Mouse (Mus musculus): ENCODE measurements around the gene Dst. TPM values are rescaled to one million over a fixed set of nuclear protein-coding genes. Genes with fewer than 3 reads are reported as not detected.

Gene Dst
- total and polyA plus RNA-seq, 2 experiments from 2014 or later = 23.1 to 134 TPM

DNA sequence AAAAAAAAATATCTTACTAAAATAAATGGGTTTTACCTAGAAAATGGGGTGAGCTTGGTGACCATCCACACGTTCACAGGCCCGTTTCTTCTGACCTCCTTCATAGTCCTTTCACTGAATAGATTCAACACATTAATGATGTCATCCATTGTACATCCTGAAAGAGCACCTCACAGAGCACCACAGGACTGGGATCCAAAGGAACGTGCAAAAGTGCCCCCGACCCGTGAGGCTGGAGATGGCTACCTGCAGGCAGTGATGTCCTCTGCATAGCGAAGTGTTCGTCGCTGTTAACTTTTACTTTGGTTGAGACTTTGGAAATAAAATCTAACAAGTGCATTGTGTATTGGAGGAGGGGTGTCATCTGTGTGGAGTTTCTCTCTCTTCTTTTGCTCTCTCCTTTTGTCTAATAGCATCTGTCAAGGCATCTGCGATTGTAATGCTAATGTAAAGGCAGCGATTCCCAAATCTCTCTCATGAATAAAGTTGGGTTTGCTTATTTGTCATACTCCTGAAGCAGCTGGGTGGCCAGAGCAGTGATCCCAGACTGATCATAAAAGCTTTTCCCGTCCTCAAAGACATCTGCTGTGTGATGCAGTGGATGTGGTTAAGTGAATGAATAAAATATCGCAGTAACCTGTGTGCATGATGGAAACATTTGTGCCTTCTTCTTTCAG, 275.4 kb downstream of the Dst start:
- H3K4me1 ChIP-seq (ENCODE audit: insufficient read depth) = 0 out of 2 replicates have a peak, but pooled peaks cover 5% of the 10 kb centered on the region
- no peak overlapping the region for H3K4me3 ChIP-seq (ENCODE audit: low read depth, low read length)
- H3K4me2 ChIP-seq (ENCODE audit: low read depth) = no peak overlapping the region
- H3K9me3 ChIP-seq (ENCODE audit: low read length) = no peaks in the 10 kb centered on the region
- ATAC-seq (peak; percentile 26), DNase-seq (no peak)
- 45% methylated on average over 12 of the region's 12 CpGs for WGBS
- no peak overlapping the region for H3K27ac ChIP-seq (ENCODE audit: low read depth, low read length)
- no peak for TF ChIP-seq CTCF (IDR thresholded peaks at IDR 0.05; ENCODE audit: low read depth)
- no peak overlapping the region for H3K9ac ChIP-seq
- no peaks in the 10 kb centered on the region for H3K27me3 ChIP-seq (ENCODE audit: insufficient read depth, low read length)
- H3K36me3 ChIP-seq (ENCODE audit: insufficient read depth) = peaks cover 39% of the 10 kb centered on the region

DNA sequence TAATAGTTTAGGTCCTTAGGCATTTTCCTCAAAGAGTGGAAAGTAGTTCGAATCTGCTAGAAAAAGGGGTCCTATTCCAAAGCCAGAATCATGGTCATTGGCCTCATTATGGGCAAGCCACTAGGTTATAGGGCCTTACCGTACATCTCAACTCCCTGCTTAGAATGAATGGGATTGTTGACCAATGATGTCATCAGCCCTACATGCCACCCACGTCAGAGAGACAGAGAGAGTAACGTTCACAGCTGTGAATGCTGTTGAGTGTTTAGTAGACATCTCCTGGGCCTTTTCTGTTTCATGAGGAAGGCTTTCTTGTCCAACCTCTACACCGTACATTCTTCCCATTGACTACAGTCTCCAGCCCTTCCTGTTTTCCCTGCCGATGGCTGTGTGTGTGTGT, 276.2 kb downstream of the Dst start:
- no peak overlapping the region for H3K27ac ChIP-seq (ENCODE audit: low read depth, low read length)
- no peak overlapping the region for H3K4me3 ChIP-seq (ENCODE audit: low read depth, low read length)
- 49% methylated on average over 6 of the region's 6 CpGs for WGBS
- no peak overlapping the region for H3K4me2 ChIP-seq (ENCODE audit: low read depth)
- no peaks in the 10 kb centered on the region for H3K27me3 ChIP-seq (ENCODE audit: insufficient read depth, low read length)
- H3K9me3 ChIP-seq (ENCODE audit: low read length) = no peaks in the 10 kb centered on the region
- no peak for ATAC-seq
- H3K36me3 ChIP-seq (ENCODE audit: insufficient read depth) = peaks cover 44% of the 10 kb centered on the region
- no peak for TF ChIP-seq CTCF (IDR thresholded peaks at IDR 0.05; ENCODE audit: low read depth)
- DNase-seq = no peak
- 0 out of 2 replicates have a peak, but pooled peaks cover 5% of the 10 kb centered on the region for H3K4me1 ChIP-seq (ENCODE audit: insufficient read depth)
- H3K9ac ChIP-seq = no peak overlapping the region

DNA sequence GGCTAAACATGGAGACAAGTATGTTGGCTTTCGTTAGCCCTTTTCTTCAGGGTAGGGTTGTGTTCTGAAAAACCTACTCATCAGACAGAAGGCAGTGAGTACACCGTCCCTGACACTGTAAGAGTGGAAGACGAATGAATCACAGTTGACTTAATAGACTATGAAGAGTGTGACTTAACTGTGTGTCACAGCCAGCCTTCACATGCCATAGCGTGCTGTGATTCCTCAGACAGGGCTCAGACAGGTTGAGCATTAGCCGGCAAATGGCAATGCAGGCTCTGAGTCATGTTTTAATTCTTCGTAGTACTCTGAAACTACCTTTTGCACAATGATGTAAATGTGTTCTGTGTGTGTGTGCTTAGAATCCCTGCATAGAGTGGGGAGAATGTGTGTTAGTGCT, 278.0 kb downstream of the Dst start:
- WGBS = 85% methylated on average over 6 of the region's 6 CpGs
- DNase-seq = no peak
- Histone ChIP-seq H3K4me2 (ENCODE audit: low read depth) (no peak overlapping the region), H3K27me3 (ENCODE audit: insufficient read depth, low read length) (no peaks in the 10 kb centered on the region), H3K9ac (no peak overlapping the region), H3K36me3 (ENCODE audit: insufficient read depth) (peaks cover 53% of the 10 kb centered on the region), H3K27ac (ENCODE audit: low read depth, low read length) (no peak overlapping the region), H3K4me3 (ENCODE audit: low read depth, low read length) (no peak overlapping the region), H3K9me3 (ENCODE audit: low read length) (no peaks in the 10 kb centered on the region), H3K4me1 (ENCODE audit: insufficient read depth) (0 out of 2 replicates have a peak, but pooled peaks cover 5% of the 10 kb centered on the region)
- no peak for TF ChIP-seq CTCF (IDR thresholded peaks at IDR 0.05; ENCODE audit: low read depth)
- peak; percentile 36; the same call in 1 of the 2 replicates for ATAC-seq

GRCm38 (mm10) chr1:34187501-34187900, 279.5 kb downstream of the Dst start:
- no peak overlapping the region for H3K4me2 ChIP-seq (ENCODE audit: low read depth)
- no peaks in the 10 kb centered on the region for H3K9me3 ChIP-seq (ENCODE audit: low read length)
- no peak overlapping the region for H3K27ac ChIP-seq (ENCODE audit: low read depth, low read length)
- H3K9ac ChIP-seq = no peak overlapping the region
- H3K4me1 ChIP-seq (ENCODE audit: insufficient read depth) = 0 out of 2 replicates have a peak, but pooled peaks cover 5% of the 10 kb centered on the region
- H3K4me3 ChIP-seq (ENCODE audit: low read depth, low read length) = no peak overlapping the region
- whole genome bisulfite sequencing = 59% methylated on average over 5 of the region's 5 CpGs
- no peaks in the 10 kb centered on the region for H3K27me3 ChIP-seq (ENCODE audit: insufficient read depth, low read length)
- peaks cover 58% of the 10 kb centered on the region for H3K36me3 ChIP-seq (ENCODE audit: insufficient read depth)
- no peak for ATAC-seq
- DNase-seq = no peak
- TF ChIP-seq CTCF (IDR thresholded peaks at IDR 0.05; ENCODE audit: low read depth) = no peak

DNA sequence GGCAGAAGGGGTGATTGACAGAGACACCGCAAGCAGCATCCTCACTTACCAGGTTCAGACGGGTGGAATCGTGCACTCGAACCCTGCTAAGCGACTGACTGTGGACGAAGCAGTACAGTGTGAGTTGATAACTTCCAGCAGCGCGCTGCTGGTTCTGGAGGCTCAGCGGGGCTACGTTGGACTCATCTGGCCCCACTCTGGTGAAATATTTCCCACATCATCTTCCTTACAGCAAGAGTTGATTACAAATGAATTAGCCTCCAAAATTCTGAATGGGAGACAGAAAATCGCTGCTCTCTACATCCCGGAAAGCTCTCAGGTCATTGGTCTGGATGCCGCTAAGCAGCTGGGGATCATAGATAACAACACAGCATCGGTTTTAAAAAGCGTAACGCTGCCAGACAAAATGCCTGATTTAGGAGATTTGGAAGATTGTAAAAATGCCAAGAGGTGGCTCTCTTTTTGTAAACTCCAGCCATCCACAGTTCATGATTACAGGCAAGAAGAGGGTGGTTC, 280.8 kb downstream of the Dst start:
- TF ChIP-seq CTCF (IDR thresholded peaks at IDR 0.05; ENCODE audit: low read depth) = no peak
- Histone ChIP-seq H3K4me2 (ENCODE audit: low read depth) (no peak overlapping the region), H3K36me3 (ENCODE audit: insufficient read depth) (peaks cover 64% of the 10 kb centered on the region), H3K9ac (no peak overlapping the region), H3K9me3 (ENCODE audit: low read length) (no peaks in the 10 kb centered on the region), H3K27me3 (ENCODE audit: insufficient read depth, low read length) (no peaks in the 10 kb centered on the region), H3K4me3 (ENCODE audit: low read depth, low read length) (no peak overlapping the region), H3K27ac (ENCODE audit: low read depth, low read length) (no peak overlapping the region), H3K4me1 (ENCODE audit: insufficient read depth) (no peaks in the 10 kb centered on the region)
- ATAC-seq (no peak), DNase-seq (no peak)
- 89% methylated on average over 16 of the region's 16 CpGs for WGBS

DNA sequence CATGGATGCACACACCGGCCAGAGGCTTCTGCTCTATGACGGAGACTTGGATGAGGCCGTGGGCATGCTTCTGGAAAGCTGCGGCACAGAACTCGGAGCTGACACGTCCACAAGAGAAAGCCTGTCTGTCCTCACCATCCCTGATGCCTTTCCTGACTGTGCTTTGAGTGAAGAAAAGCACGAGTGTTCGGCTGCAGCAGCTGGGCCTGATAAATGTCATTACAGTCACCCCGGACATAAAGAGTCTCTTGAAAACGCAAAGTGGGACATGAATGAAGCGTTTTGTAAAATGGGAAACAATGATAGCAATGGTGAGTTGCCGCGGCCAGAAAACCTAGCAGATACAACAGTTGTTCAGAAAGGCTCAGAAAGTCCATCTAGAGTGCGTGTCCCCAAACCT, 281.3 kb downstream of the Dst start:
- 78% methylated on average over 14 of the region's 14 CpGs for WGBS
- peak; percentile 42 for ATAC-seq
- Histone ChIP-seq H3K4me1 (ENCODE audit: insufficient read depth) (no peaks in the 10 kb centered on the region), H3K36me3 (ENCODE audit: insufficient read depth) (peaks cover 61% of the 10 kb centered on the region), H3K27me3 (ENCODE audit: insufficient read depth, low read length) (no peaks in the 10 kb centered on the region), H3K9me3 (ENCODE audit: low read length) (no peaks in the 10 kb centered on the region), H3K4me3 (ENCODE audit: low read depth, low read length) (no peak overlapping the region), H3K27ac (ENCODE audit: low read depth, low read length) (no peak overlapping the region), H3K9ac (no peak overlapping the region), H3K4me2 (ENCODE audit: low read depth) (no peak overlapping the region)
- no peak for DNase-seq
- TF ChIP-seq CTCF (IDR thresholded peaks at IDR 0.05; ENCODE audit: low read depth) = no peak

DNA sequence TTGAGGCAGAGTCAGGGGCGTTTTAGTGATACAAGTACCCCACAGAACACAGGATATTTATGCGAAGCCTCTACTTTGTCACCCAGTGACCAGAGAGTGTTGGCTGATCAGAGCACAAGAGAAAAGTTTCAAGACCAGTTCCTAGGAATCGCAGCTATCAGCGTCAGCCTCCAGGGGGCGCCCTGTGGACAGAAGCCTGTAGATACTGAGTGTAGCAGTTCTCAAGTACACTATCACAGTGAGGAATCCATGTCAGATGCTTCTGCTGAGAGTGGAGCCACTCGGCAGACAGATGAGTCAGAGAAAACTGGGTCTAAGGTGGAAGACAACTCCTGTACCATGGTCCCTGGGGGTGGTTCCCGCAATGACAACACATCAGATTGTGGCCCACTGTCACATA, 281.9 kb downstream of the Dst start:
- Histone ChIP-seq H3K27me3 (ENCODE audit: insufficient read depth, low read length) (no peaks in the 10 kb centered on the region), H3K9me3 (ENCODE audit: low read length) (no peaks in the 10 kb centered on the region), H3K4me1 (ENCODE audit: insufficient read depth) (no peaks in the 10 kb centered on the region), H3K27ac (ENCODE audit: low read depth, low read length) (no peak overlapping the region), H3K4me3 (ENCODE audit: low read depth, low read length) (no peak overlapping the region), H3K36me3 (ENCODE audit: insufficient read depth) (peaks cover 57% of the 10 kb centered on the region), H3K9ac (no peak overlapping the region), H3K4me2 (ENCODE audit: low read depth) (no peak overlapping the region)
- DNase-seq = no peak
- ATAC-seq = peak; percentile 48; the same call in 1 of the 2 replicates
- TF ChIP-seq CTCF (IDR thresholded peaks at IDR 0.05; ENCODE audit: low read depth) = peak; percentile 55
- 70% methylated on average over 7 of the region's 7 CpGs for WGBS
